Comparison of ENCODE assay signal across 9 mouse cellular contexts in genomic region chr13:51567411-51567851, GRCm38 (mm10). TPM values are rescaled to one million over a fixed set of nuclear protein-coding genes. Genes with fewer than 3 reads are reported as not detected.
DNase-seq lines count a peak whose midpoint lies in the region; ATAC-seq lines count a peak whose summit lies in the region.
"Had no signal": no experiment of that assay in that cellular context is flagged by ENCODE, and none has a peak within 500 bp of the region (broad histone marks: within the 10 kb centered on the region; RNA-seq: fewer than 3 reads in every experiment).

No protein-coding gene starts in this region.

- peaks cover 6% of the 10 kb centered on the region for H3K4me1 ChIP-seq in embryonic facial prominence, embryonic 11.5 days (ENCODE audit: control insufficient read depth, insufficient read depth, low read length)
- H3K4me1 ChIP-seq in limb, embryonic 13.5 days = peaks cover 38% of the 10 kb centered on the region

- no peaks in the 10 kb centered on the region for H3K36me3 ChIP-seq in embryonic facial prominence, embryonic 11.5 days (replicated peaks; ENCODE audit: control insufficient read depth, insufficient read depth, low read depth, low read length)
- H3K36me3 ChIP-seq in limb, embryonic 13.5 days = no peaks in the 10 kb centered on the region

- peak overlapping the region; percentile 92 for H3K4me2 ChIP-seq in embryonic facial prominence, embryonic 11.5 days (ENCODE audit: low read depth, low read length)
- H3K4me2 ChIP-seq in limb, embryonic 13.5 days (replicated peaks) = peak overlapping the region; percentile 95

- under 1% methylated on average over 38 of the region's 38 CpGs for WGBS in embryonic facial prominence, embryonic 11.5 days
- under 1% methylated on average over 38 of the region's 38 CpGs for WGBS in limb, embryonic 13.5 days

- peak overlapping the region; percentile 55 for H3K9ac ChIP-seq in embryonic facial prominence, embryonic 11.5 days (replicated peaks; ENCODE audit: low read length)
- H3K9ac ChIP-seq in limb, embryonic 13.5 days = peak overlapping the region; percentile 70

- no peaks in the 10 kb centered on the region for H3K9me3 ChIP-seq in embryonic facial prominence, embryonic 11.5 days (replicated peaks; ENCODE audit: control insufficient read depth, low read length)
- no peaks in the 10 kb centered on the region for H3K9me3 ChIP-seq in limb, embryonic 13.5 days

- DNase-seq in heart, adult 18-20 months = peak; percentile 9 to 47
- DNase-seq in heart, adult 8-10 months (ENCODE audit: low spot score) = no peak
- DNase-seq in R1 (ENCODE audit: low read depth, low spot score) = peak; percentile 40
- DNase-seq in embryonic facial prominence, embryonic 11.5 days (ENCODE audit: low spot score) = peak; percentile 44
- peak; percentile 39 for DNase-seq in heart, postnatal 4 days
- DNase-seq in retina, embryonic 14.5 days (ENCODE audit: low spot score) = peak; percentile 50

- peaks cover 35% of the 10 kb centered on the region for H3K27me3 ChIP-seq in embryonic facial prominence, embryonic 11.5 days (ENCODE audit: control insufficient read depth, insufficient read depth, low read length)
- H3K27me3 ChIP-seq in limb, embryonic 13.5 days = peaks cover 93% of the 10 kb centered on the region

- no peak overlapping the region for H3K27ac ChIP-seq in embryonic facial prominence, embryonic 11.5 days (replicated peaks; ENCODE audit: low read depth, low read length)
- H3K27ac ChIP-seq in limb, embryonic 13.5 days = no peak overlapping the region

- H3K4me3 ChIP-seq in embryonic facial prominence, embryonic 11.5 days (ENCODE audit: low read depth, low read length) = peak overlapping the region; percentile 45
- peak overlapping the region; percentile 53 for H3K4me3 ChIP-seq in limb, embryonic 13.5 days

- ATAC-seq in embryonic facial prominence, embryonic 11.5 days (replicated peaks; ENCODE audit: insufficient number of reproducible peaks, low FRiP score, low TSS enrichment, low read depth) = no peak
- ATAC-seq in limb, embryonic 13.5 days (ENCODE audit: low FRiP score, low read depth) = no peak
- no peak for ATAC-seq in monocyte, adult 5-6 weeks (replicated peaks; ENCODE audit: insufficient number of reproducible peaks, low FRiP score, low TSS enrichment, poor library complexity, severe bottlenecking)

RNA-seq across cellular contexts. Expression of gene Shc3, which starts 1.8 kb away (rescaled TPM):
- 1 to 10 TPM; 1.0 to 1.2 TPM for total RNA-seq in heart, adult 18-20 months (2021)
- 1 to 10 TPM; 1.7 to 2.1 (median 1.8) TPM for total RNA-seq in heart, adult 8-10 months (2022)
- 1.9 and 2.5 TPM in 2 replicates for polyA plus RNA-seq in embryonic facial prominence, embryonic 11.5 days (2014; fragmentation: Nextera tagmentation; extraction: Ambion mirVana)
- total RNA-seq in heart, postnatal 4 days (2021) = 1 to 10 TPM; 3.9 to 4.0 TPM
- polyA plus RNA-seq in limb, embryonic 13.5 days (2015; fragmentation: Nextera tagmentation; extraction: Ambion mirVana) = 0.69 and 0.73 TPM in 2 replicates
- total RNA-seq in monocyte, adult 5-6 weeks (2017) = not detected in 3 replicates
- total RNA-seq: MEL had no signal
